Mouse (Mus musculus) splenic B cell, adult 2 months (primary cell): Measurements from ENCODE around the gene Rad51c.
"Not testable (repeated sequence)": the region's sequence is repeated elsewhere in the genome, so short reads cannot be mapped to it uniquely, and the experiment has no call there.

Experiments
- DNase-seq: peaks from one replicate; pipeline ENCODE4 v3.0.0-alpha.2; 2011; ENCODE audit warnings: low read depth, low spot score
- H3K27me3 ChIP-seq: 2 replicates; pipeline ENCODE4 v1.6.1; 2012; ENCODE audit warnings: mild to moderate bottlenecking, low read length, moderate library complexity, mixed read lengths; ENCODE audit not compliant: control insufficient read depth, poor library complexity, insufficient read depth, severe bottlenecking
- H3K36me3 ChIP-seq: 2 replicates; pipeline ENCODE4 v1.6.1; 2012; ENCODE audit warnings: mild to moderate bottlenecking, low read length, moderate library complexity, mixed read lengths; ENCODE audit not compliant: control insufficient read depth, poor library complexity, insufficient read depth, severe bottlenecking

Gene Rad51c

DNA sequence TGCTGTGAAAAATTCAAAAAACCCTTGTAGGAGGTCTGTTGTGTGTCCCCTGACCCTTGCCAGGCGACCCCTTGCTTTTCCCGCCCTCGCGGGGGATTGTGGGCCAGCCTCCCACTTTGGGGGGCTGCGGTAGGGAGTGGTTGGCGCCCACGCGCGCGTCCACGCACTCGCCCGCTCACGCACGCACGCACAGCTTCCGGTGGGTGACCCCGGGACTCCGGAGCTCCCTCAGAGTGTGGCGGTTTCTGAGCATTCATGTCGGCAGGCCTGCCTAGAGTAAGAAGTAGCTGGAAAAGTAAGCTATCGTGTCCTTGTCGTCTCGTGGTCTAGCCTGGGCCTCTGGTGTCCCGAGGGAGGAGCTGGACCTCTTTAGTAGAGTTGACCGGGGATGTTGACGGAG, at the start of gene Rad51c, which contains the start of gene Tex14:
TSS of gene Rad51c (minus strand) at position 79 of the 400 bp plus-strand sequence.
TSS of gene Tex14 (plus strand) at position 190 of the 400 bp plus-strand sequence.
- DNase-seq: no peak
- Histone ChIP-seq H3K36me3 (no peaks in the 10 kb centered on the region), H3K27me3 (no peaks in the 10 kb centered on the region)

GRCm38 (mm10) chr11:87454035-87454690, 49.4 kb upstream of the Rad51c start:
- no peak for DNase-seq
- Histone ChIP-seq H3K27me3 (no peaks in the 10 kb centered on the region), H3K36me3 (no peaks in the 10 kb centered on the region)

DNA sequence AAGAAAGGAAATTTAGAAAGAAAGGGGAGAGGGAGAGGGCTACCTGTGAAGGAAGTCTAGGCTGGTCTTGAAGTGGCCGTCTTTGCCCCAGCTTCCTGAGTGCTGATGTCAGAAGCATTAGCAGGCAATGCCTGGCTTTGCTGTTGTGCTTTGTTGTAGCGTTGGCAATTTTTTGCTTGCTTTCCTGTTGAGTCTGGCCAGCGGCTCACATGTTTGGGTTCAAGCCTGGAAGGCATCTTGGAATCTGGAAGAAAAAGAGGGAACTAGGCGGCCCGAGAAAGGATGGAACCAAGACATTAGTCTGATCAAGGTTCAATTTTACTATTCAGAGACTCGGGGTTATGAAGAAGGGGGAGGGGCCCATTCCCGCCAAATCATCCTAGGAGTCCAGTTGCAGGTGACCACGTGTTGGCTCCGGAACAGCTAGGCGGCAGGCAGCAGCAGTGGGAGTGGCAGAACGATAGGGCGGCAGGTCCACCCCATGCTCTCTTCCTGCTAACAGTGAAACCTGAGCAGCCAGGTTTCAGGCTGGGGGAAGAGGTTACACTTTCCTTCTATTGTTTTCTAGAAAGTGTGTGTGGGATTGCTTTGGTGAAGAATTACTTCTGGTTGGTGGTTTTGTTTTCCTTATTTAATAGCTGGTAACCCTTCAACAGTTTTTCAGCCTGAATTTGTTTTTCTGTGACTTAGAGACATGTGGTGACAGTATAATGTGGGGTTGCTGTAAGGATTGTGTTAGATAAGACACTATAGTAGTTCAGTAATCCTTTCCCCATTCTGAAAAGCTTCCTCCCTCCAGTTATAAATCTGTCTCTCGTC, 48.7 kb upstream of the Rad51c start:
- Histone ChIP-seq H3K36me3 (no peaks in the 10 kb centered on the region), H3K27me3 (no peaks in the 10 kb centered on the region)
- DNase-seq: no peak

GRCm38 (mm10) chr11:87452779-87453178, 48.0 kb upstream of the Rad51c start:
- DNase-seq, H3K36me3 ChIP-seq, H3K27me3 ChIP-seq: not testable (repeated sequence)

- not testable (repeated sequence) for H3K36me3 ChIP-seq, H3K27me3 ChIP-seq, DNase-seq
Observed at GRCm38 (mm10) chr11:87449847-87450246, 45.1 kb upstream of the Rad51c start.

DNA sequence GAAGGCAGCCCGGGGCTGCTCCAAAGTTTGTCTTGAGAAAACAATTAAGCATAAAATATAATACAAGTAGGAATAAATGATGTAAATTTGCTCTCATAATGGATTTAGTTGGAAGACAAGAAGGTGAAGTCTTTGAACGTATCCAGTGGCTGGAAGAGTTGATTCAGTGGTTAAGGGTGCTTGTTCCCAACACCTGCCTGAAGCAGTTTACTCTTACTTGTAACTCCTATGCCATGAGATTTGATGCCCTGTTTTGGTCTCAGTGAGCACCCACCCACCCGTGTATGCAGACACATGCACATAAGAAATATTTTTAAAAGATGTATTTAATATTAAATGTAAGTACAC, 44.4 kb upstream of the Rad51c start:
- Histone ChIP-seq H3K27me3 (no peaks in the 10 kb centered on the region), H3K36me3 (no peaks in the 10 kb centered on the region)
- no peak for DNase-seq

DNA sequence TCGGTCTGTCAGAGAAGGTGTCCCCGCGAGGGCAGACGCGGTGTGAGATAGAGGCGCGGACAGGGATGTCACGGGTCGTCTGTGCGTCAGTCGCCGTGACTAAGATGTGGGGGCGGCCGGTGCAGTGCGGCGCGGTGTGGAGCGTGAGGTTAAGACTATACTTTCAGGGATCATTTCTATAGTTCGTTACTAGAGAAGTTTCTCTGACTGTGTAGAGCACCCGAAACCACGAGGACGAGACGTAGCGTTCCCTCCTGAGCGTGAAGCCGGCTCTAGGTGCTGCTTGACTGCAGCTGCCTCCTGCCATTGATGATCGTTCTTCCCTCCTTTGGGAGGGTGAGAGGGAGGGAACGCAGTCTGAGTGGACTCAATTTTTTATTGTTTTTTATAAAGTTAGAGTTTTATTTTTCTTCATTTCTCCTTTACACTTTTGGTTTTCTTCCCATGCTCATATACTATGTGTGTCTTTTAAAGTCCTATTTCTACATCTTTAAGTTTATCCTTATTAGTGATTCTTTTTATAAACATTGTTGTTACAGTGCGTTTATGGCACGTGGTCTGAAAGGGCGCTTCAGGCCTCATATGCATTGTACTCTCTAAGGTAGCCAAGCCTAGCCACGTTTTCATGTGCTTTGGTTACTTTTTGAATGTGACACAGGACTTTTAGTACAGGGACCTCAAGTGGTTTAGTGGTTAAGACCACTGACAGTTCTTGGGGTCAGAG, 43.9 kb upstream of the Rad51c start:
- H3K27me3 ChIP-seq, H3K36me3 ChIP-seq: not testable (repeated sequence)
- DNase-seq: peak; percentile 90

DNA sequence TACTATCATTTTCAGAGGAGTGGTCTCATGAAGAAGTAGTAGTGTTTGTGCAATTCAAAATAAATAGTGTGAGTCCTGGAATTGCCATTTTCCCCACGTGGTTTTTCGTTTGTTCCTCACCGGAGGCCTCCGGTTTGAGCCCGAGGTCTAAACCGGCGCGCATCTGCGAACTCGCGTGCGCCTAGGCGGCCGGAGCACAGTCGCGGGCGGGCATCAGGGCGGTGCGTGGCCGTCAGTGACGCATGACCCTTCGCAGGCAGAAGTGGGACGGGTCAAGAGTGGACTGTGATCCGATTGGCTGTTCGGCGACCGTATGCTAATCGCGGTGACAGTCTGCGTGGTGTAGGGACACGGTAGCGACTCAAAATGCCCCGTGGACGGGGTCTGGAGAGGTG, 43.3 kb upstream of the Rad51c start:
- H3K27me3 ChIP-seq, H3K36me3 ChIP-seq: not testable (repeated sequence)
- DNase-seq: peak; percentile 89

DNA sequence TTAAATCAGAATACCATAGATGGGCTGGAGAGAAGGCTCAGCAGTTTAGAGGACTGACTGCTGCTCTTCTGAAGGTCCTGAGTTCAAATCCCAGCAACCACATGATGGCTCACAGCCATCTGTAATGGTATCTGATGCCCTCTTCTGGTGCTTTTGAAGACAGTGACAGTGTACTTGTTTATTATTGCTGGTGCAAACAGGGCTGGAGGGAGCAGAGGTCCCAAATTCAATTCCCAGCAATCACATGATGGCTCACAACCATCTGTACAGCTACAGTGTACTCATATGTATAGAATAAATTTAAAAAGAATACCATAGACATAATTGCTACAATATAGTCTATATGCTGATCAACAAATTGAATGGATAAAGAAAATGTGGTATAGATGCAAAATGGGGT, 42.7 kb upstream of the Rad51c start:
- no peak for DNase-seq
- Histone ChIP-seq H3K36me3 (no peaks in the 10 kb centered on the region), H3K27me3 (no peaks in the 10 kb centered on the region)

DNA sequence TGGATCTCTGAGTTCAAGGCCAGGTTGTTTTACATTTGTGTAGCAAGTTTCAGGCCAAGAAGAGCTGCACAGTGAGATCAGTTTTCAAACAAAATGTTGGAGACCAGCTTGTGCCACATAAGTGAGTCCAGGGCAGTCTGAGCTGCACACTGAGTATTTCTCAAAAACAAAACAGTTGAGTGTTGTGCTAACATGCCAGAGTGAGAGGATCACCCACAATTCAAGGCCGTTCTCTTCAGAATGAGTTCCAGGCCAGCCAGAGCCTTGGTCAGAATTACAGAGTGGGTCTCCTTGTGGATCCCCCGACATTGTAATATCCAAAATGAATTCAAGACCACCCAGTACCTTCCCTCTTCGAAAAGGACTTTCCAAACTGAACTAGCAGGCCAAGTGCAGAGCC, 41.4 kb upstream of the Rad51c start:
- no peaks in the 10 kb centered on the region for H3K27me3 ChIP-seq
- DNase-seq: no peak
- H3K36me3 ChIP-seq: no peaks in the 10 kb centered on the region

GRCm38 (mm10) chr11:87445593-87445992, 40.8 kb upstream of the Rad51c start:
- not testable (repeated sequence) for H3K36me3 ChIP-seq, H3K27me3 ChIP-seq, DNase-seq

GRCm38 (mm10) chr11:87444735-87445428, 40.1 kb upstream of the Rad51c start:
- H3K27me3 ChIP-seq: no peaks in the 10 kb centered on the region
- no peak for DNase-seq
- no peaks in the 10 kb centered on the region for H3K36me3 ChIP-seq

- not testable (repeated sequence) for DNase-seq, H3K36me3 ChIP-seq, H3K27me3 ChIP-seq
Observed at GRCm38 (mm10) chr11:87444056-87444455, 39.3 kb upstream of the Rad51c start.

- no peaks in the 10 kb centered on the region for H3K27me3 ChIP-seq
- no peaks in the 10 kb centered on the region for H3K36me3 ChIP-seq
- DNase-seq: peak; percentile 92
Observed at GRCm38 (mm10) chr11:87443373-87443883, 38.7 kb upstream of the Rad51c start.
